Mouse (Mus musculus) layer of hippocampus, postnatal 25 days (tissue): ENCODE data around the gene Dner. TPM values are rescaled to one million over a fixed set of nuclear protein-coding genes. Genes with fewer than 3 reads are reported as not detected.

Experiments
- DNase-seq, 2 experiments: peaks; one replicate each; pipeline ENCODE4 v3.0.0; 2022; ENCODE audit warnings: mixed read lengths in 2 of 2, low spot score in 1 of 2; ENCODE audit errors: extremely low spot score in 1 of 2
- total RNA-seq, 2 experiments: library from RNA; stranded (reverse); gene quantifications; 2 replicates each; pipeline ENCODE4 v1.2.3; 2021

Gene Dner
- total RNA-seq, 2 experiments from 2014 or later = 119 to 123 TPM

GRCm38 (mm10) chr1:84549367-84550064 lies 146.5 kb downstream of the Dner start:
- no peak for DNase-seq

- DNase-seq = no peak
Measured at GRCm38 (mm10) chr1:84536069-84536468, 160.0 kb downstream of the Dner start.

GRCm38 (mm10) chr1:84525514-84525913 lies 170.5 kb downstream of the Dner start:
- no peak for DNase-seq

GRCm38 (mm10) chr1:84524413-84524812 lies 171.6 kb downstream of the Dner start:
- no peak for DNase-seq

GRCm38 (mm10) chr1:84522963-84523280 lies 173.1 kb downstream of the Dner start:
- peak in 1 of 2 experiments; percentile 21 for DNase-seq

- DNase-seq = no peak
Measured at GRCm38 (mm10) chr1:84522256-84522962, 173.6 kb downstream of the Dner start.

GRCm38 (mm10) chr1:84518347-84518746 lies 177.7 kb downstream of the Dner start:
- DNase-seq = no peak

- no peak for DNase-seq
Measured at GRCm38 (mm10) chr1:84513201-84513600, 182.8 kb downstream of the Dner start.

GRCm38 (mm10) chr1:84508510-84508909 lies 187.5 kb downstream of the Dner start:
- no peak for DNase-seq

GRCm38 (mm10) chr1:84507568-84507967 lies 188.5 kb downstream of the Dner start:
- no peak for DNase-seq

GRCm38 (mm10) chr1:84506984-84507546 lies 189.0 kb downstream of the Dner start:
- no peak for DNase-seq

GRCm38 (mm10) chr1:84500673-84501072 lies 195.3 kb downstream of the Dner start:
- DNase-seq = no peak

GRCm38 (mm10) chr1:84491732-84492131 lies 204.3 kb downstream of the Dner start:
- no peak for DNase-seq

GRCm38 (mm10) chr1:84488546-84488945 lies 207.5 kb downstream of the Dner start:
- DNase-seq = no peak

- no peak for DNase-seq
Measured at GRCm38 (mm10) chr1:84485066-84485465, 211.0 kb downstream of the Dner start.

- DNase-seq = no peak
Measured at GRCm38 (mm10) chr1:84484577-84484976, 211.4 kb downstream of the Dner start.

- DNase-seq = no peak
Measured at GRCm38 (mm10) chr1:84479976-84480375, 216.0 kb downstream of the Dner start.

- DNase-seq = no peak
Measured at GRCm38 (mm10) chr1:84474274-84474673, 221.7 kb downstream of the Dner start.

GRCm38 (mm10) chr1:84472260-84472659 lies 223.8 kb downstream of the Dner start:
- DNase-seq = no peak

GRCm38 (mm10) chr1:84470342-84470741 lies 225.7 kb downstream of the Dner start:
- no peak for DNase-seq

- DNase-seq = no peak
Measured at GRCm38 (mm10) chr1:84467664-84468063, 228.4 kb downstream of the Dner start.

GRCm38 (mm10) chr1:84464761-84465160 lies 231.3 kb downstream of the Dner start:
- DNase-seq = no peak
